Mouse (Mus musculus) ovary, postnatal 10 days (tissue): ENCODE data around the gene Wapl.

ENCODE experiments used
- DNase-seq: peaks from one replicate; pipeline ENCODE4 v3.0.0; 2022; ENCODE audit warnings: low spot score

The Wapl gene

DNA sequence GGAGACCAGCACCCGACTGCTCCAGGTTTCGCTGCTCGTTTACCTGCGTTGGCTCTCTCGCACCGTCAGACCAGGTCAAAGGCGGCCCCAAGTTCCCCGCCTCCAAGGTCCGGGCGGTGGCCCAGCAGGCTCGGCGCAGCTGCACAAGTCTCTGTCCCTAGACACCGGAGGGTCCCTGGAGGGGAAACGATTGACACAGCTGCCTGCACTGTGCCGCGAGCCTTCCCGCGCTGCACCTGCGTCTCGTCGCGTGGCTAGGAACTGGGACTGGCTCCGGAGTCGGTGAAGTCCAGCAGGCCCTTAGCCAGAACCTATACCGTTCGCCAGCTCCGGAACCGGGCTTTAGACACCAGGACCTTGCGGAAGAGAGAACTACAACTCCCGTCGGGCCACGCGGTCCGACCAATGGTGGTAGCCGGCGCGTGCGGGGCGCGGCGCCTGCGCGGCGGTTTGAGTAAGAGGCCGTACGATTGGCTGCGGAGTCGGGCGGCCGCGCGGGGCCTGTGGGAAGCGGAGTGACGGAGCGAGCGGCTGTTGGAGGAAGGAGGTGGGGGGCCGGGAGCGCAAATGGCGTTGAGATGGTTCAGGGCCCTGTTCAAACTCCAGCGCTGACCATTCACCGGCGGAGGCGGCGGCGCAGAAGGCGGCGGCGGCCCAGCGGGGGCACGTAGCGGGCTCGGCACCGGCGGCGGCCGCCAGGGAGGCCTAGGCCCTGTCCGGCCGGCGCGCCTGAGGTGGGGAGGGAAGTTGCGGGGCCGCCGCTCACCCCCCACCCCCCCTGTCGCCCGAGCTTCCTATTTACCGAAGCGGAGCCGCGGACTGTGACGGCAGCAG, at the start of gene Wapl:
TSS of gene Wapl (plus strand) at position 534 of the 834 bp plus-strand sequence.
- peak; percentile 92 for DNase-seq

DNA sequence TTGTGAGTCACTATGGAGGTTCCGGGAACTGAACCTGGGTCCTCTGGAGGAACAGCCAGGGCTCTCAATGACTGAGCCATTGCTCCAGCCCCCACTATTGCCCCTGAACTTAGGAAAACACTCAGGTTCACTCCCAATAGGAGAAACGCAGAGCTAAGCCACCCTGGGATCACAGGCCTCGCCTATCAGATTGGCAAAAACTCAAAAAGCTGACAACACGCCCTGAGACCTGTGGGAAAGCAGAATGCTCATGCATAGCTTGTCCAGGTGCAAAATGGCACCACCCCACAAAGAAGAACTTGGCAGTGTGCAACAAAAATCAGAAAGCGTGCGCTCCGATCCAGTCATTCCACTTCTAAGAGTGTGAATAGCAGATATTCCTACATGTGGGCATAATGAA, 46.9 kb upstream of the Wapl start:
- DNase-seq = no peak

DNA sequence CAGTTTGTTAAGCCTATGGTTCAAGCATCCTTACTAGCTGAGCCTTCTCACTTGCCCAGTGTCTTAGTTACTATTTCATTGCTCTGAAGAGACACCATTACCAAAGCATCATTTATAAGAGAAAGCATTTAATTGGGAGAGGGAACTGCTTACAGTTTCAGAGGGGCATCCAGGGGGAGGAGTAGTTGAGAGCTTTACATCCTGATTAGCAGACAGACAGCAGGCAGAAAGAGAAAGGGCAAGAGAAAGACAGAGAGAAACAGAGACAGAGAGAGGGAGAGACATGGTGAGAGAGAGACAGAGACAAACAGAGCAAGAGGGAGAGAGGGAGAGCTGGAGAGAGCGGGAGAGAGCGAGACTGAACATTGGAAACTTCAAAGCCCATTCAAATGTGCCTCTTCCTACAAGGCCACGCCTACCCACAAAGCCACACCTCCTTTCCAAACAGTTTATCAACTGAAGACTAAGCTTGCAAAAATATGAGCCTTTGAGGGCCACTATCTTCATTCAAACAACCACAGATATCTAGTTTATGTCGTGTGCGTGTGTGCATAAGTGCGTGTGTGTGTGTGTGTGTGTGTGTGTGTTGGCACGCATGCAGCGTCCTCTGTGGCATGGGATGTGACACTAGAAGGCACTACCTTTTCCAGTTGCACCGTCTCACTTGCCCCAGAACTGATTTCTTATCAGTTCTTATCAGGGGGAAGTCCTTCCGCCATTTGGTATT, 40.8 kb upstream of the Wapl start:
- no peak for DNase-seq

DNA sequence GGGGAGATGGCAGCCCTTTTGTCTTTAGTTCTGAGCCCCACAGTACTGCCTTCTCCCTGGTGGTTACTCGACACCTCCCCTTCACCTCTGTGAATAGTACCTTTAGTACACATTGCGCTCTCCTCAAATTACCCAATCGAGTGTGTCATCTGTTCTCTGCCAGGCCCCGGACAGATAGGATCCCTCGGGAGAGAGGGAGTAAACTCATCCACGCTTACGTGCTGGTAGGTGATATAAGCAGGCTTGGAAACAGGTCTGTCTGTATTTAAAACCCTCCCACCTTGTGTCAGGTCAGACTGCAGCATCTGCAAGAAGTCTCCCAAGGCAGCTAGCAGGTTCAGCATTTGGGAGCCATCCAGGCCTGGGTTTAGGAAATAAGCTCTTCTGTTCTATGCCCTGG, 38.5 kb upstream of the Wapl start:
- no peak for DNase-seq

DNA sequence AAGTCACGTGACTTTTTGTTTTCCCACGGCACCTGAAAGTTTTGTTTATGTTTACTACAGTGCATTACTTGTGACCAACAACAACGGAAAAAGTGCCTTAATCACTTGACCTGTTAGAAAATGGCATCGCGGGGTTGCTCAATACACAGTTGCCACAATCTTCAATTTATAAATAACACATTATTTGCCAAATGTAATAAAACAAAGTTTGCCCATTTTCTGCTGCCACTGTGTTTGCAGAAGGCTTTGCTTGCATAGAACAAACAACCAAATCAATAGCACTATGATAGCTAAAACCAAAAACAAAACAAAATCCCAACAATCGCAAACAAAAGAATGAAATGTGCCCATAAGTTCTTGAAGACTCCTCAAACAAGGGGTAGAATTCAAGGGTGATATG, 38.0 kb upstream of the Wapl start:
- DNase-seq = no peak

DNA sequence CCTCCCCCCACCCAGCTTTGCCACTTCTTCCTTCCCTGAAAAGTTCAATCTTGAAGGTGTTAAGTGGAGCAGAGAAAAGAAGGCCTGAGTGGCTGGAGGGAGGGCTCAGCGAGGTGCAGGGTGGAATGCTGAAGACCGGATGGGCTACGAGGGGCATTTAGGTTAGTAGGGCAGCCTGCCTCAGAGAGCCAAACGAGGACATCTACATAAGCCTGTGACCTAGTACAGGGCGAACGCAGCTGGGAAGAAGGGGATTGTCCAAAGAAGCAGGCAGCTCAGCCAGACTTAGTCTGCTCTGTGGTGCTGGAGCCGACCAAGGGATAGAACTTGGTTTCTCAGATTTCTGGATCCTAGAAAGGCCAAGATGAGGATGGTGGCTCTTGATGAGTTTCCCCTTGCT, 29.6 kb upstream of the Wapl start:
- DNase-seq = no peak

DNA sequence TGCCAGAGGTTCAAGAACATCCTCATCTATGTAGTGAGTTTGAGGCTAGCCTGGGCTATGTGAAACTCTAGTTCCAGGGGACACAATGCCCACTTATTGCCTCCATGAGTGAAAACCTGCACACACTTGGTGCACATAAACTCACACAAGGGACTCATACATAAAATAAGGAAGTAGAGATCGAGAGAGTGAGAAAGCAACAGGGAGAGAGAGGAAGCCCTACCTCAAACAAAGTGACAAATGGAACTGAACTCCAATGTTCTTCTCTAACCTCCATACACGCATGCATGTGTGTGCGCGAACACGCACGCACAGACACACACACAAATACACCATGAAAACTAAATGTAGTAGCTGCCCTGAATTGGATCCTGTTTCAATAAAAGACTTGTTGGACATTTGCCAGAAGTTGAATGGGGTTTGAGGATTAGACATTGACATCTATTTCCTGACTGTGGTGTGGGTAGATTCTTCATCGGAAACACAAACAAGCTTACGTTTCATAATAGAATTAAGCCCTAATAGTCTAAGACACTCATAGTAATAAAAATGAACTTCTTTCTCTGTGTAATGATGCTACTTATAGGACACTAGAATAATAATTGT, 25.8 kb upstream of the Wapl start:
- DNase-seq = no peak

DNA sequence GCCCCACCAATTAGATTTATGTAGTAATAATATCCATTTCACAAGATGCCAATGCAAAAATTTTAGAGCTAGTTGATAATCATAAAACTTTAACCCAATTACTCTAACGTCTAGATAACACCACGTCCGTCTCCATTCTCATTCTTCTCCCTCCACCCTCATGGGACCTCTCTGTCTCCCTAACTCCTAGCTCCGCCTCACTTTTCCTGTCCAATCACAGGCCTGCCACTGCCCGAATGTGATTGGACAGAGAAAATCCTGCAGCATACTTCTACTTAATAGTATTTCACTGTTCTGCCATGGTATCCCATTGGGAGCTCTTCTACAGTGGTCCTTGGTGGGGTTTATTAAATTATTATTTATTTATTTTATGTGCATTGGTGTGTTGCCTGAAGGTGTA, 16.6 kb upstream of the Wapl start:
- DNase-seq = no peak

DNA sequence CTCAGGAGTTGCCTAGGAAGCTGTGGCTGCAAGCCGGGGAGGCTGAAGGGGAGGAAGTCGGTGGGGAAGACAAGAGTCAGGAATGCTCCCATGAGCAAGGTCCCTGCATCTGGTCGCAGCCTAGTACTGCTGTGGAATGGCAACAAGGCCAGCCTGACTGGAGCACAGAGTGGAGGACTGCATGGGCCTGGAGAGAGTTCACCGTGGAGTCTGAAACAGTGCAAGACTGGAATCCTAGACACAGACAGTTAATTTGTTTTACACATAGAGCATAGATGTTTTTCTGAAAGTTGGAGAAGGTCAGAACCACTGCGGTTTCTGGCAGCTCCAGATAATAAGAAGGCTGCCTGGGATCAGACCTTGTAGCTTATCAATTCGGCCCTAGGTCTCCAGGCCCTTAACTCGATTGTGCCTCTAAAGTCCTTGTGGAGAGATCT, 13.4 kb upstream of the Wapl start:
- DNase-seq = no peak

DNA sequence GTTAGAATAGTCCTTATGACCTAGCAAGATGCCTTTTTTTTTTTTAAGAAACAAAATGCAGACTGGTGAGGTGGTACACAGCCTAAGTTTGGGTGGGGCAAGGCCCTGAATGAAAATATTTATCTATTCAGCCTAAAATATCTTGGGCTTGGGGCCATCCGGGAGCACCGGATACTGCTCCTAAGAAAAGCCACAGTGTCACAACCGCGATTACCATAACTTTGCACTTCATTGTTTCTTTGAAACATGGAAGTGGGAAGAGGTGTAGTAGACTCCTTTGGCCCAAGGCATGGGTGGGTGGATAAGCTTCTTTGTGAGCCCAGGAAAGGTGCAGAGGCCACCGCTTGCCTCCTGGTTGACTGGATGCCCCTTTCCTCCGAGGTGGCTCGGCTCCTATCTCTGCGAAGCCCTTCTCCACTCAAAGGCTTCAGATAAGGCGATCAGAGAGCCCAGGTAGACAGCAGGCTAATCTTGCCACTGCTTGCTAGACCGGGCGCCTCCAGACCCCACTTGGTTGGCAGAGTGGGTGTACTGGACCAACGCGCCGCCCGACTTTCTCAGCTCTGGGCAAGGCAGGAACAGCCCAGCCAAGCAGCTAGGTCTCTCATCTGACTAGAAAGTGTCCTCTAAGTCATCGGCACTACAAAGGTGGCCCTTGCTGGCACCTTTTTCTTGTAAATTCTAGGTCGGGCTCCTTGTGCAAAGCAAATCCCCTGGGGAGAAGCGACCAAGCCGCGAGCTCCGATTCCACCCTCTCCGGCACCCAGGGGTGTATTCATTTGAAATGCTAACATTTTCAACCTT, 12.7 kb upstream of the Wapl start:
- no peak for DNase-seq

DNA sequence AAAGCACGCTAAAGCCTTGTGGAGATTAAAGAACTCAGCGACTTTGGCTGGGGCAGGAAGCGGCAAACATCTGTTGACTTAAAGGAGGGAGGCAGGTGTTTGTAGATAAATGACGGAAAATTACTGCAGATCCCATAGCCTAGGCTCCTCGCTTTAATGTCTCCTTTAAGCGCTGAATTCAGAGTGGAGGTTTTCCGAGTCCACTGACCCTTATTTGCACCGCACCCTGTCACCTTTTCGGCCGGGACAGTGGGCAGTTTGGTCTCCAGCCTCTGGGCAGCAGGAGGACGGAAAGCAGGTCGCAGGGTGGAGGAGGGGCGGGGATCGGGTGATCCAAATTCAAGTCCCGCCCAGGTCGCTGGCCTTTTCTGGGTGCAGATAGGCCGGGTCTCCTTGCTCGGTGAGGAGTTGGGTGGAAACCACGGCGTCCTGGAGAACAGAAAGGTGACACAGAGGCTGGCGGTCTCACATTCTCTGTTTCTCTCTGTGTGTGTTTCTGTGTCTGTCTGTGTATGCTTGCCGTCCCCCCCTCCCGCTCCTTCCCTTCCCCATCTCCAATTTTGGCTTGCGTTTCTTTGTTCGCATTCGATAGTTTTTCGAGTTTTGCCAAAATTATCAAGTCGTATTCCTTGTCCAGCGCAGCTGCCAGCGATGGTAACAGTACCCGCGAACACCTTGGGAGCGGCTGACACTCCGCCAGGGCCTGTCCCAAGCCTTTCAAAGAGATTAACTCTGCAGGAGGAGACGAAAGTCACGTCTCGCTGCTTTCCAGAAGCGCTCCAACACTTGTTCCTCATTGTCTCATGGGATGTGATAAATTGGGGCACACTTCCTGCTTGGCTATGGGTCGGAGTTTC, 11.9 kb upstream of the Wapl start:
- peak; percentile 19 for DNase-seq

DNA sequence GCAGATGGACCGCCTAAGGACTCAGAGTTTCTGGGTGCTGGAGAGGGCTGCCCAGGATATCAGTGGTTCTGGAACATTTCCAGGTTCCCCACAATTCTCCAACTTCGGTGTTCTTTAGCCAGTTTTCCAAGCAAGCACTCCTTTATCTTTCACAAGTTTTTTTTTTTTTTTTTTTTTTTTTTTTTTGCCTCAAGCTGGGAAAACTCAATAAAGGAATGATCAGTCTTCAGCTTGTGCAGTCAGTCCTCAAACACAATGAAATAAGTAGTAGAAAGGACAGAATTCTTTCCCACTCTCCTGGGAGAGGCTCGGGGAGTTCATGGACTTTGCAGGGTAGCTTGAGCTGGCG, 11.3 kb upstream of the Wapl start:
- DNase-seq = no peak

DNA sequence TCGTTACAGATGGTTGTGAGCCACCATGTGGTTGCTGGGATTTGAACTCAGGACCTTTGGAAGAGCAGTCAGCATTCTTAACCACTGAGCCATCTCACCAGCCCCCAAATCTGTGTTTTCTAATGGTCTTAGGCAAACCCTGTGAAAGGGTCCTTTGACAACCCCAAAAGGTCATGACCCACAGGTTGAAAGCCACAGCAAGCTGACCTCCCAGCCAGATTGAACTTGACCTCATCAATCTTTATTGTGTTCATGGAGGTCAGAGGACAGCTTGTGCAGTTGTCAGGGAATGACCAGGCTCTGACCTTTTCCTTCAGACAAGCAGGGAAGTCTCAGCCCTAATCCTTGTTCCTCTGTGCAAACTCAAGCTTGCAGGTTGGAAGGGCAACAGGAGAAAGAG, 10.3 kb upstream of the Wapl start:
- no peak for DNase-seq

DNA sequence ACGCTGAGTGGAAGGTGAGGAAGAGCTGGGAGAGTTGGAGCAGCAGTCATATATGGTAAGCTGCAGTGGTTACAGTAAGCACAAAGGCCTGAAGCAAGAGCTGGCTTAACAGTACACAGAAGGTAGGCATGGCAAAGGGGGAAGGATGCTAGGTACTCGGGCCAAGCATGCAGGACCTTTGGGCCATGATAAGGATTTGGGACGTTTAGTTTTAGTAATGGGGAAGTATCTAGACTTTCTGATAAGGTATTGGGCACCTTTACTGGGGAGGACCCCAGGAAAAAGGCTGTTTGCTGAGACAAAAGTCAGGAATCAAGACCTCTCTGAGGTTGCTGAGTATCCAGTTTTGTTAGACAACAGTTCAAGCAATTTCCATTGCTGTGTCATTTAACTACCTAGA, 4.6 kb upstream of the Wapl start:
- no peak for DNase-seq

DNA sequence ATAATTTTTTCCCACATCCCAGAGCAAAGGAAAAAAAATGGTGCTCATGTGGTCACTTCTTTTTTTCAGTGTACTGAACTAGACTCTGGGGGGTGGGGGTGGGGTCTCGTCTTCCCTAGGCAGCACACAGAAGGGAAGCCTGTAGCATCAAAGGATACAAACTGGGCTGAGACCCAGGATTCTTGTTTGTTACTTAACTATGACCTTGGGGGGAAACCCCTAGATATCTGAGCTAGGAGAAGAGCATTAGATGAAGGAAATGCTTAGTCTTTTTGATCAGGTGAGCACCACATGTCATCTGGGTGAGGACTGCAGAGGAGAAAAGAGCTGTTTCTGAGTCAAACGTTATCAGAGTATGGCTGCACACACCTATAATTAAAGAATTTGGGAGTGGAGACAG, 3.5 kb upstream of the Wapl start:
- DNase-seq = no peak

DNA sequence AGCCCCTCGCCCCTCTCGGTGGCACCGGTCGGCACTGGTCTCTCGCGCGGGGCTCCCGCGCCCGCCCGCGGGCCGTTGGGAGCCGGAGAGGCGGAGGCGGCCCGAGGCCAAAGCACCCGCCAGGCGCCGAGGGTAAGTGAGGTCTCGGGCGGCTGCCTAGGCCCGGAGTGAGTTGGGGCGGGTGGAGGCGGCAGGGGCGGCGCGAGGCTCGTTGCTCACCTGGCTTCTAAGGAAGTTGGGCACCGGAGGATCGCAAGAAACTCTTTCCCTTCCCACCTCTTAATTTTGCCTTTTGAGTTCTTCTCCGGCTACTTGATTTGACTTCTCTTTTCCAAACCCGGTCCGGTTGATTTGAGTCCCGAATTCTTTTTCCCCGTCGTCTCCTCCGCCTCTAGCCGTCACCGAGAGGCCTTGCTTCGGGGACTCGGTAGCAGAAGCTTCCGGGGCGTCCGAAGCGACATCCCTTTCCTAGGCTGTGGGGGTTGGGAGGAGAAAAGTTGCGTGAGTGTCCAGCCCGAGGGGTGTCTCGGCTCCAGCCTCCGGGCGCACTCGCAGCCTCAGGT, 582 bp downstream of the Wapl start:
- no peak for DNase-seq

DNA sequence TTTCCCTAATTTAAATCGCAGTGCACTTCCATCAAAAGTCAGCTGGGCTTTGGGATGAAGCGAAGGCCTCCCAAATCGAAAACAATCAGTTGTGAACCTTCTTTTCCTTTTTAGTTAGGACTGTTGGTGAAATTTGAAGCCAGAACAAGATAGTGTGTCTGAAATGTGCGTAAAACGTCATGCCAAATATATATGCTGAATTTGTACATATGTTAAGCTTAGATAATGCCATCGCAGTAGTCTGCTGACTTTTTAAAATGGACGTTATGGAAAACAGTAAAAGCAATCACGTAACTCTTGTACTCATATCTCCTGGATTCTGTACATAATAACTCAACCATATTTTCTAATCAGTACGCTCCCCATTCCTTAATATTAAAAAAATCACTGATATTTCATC, 1.2 kb downstream of the Wapl start:
- DNase-seq = no peak

DNA sequence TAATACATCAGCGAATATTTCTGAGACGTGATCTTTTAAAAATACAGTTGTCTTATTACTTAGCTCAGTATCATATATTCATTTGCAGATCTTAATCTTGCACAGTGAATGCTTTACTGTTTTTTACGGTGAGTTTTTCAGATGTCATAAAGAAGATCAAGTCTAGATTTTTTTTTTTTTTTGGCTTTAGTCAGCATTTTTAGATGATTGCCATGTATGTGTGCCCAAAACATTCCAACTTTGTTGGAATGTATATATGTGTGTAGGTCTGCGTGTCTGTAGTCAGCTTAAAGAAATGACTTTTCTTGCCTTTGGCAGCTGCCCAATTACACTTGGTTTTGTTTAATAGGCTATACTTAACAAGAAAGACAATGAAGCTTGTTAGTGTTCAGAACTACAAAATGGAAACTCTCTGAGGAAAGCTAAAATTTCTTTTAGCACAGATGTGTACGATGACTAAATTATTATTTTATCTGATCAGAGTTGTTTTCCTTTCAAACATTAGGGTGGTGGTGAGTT, 1.7 kb downstream of the Wapl start:
- no peak for DNase-seq

DNA sequence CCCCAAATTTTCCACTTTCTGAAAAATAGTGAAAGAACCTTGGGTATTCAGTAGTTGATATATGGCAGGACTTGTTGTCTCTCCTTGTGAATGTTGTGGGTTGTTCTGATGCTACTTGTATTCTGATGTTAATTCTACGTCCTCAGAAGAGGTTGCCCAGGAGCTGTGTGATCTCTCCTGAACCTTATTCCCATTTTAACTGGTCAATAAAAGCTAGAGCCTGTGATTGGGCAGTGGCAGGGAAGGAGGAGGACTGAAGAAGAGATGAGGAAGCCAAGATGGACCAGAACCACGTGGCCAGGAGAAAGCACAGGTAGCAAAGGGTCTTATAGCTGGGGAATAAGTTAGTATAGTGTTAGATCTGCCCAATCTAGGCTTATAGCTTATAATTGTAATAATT, 7.1 kb downstream of the Wapl start:
- DNase-seq = no peak

DNA sequence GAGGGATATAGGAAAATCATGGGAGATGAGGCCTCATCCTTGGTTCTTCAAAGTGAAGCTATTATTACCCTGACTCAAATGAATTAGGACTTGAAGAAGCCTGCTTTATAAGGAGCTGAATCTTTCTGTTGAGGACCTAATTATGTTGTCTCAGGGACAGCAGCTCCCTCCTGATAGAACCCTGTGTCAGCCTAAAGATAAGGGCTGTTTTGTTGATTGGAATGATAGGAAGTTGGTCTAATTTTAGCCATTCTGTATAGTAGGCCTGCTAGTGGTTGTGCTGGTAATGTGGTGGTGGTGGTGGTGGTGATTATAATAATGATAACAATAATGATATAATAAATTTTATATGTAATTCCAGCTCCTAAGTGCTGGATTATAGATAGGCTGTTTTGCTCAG, 11.3 kb downstream of the Wapl start:
- no peak for DNase-seq

DNA sequence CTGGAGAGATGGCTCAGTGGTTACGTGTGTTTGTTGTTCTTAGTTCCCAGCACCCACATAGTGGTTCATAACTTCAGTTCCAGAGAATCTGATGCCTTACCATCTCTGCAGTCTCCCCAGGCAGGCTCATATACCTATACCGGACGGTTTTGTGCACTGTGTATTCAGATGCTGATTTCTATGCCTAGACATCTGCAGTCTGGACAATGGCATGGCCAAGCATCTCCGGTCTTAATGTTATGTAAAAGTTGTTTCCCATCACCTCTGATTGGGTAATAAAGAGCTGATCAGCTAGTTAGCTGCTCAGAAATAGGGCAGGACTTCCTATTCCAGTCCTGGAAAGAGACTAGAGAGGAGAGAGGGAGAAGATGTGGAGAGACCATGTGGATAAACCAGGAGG, 20.2 kb downstream of the Wapl start:
- no peak for DNase-seq
